27 mouse cellular contexts compared by ENCODE assay signal in the genomic region with DNA sequence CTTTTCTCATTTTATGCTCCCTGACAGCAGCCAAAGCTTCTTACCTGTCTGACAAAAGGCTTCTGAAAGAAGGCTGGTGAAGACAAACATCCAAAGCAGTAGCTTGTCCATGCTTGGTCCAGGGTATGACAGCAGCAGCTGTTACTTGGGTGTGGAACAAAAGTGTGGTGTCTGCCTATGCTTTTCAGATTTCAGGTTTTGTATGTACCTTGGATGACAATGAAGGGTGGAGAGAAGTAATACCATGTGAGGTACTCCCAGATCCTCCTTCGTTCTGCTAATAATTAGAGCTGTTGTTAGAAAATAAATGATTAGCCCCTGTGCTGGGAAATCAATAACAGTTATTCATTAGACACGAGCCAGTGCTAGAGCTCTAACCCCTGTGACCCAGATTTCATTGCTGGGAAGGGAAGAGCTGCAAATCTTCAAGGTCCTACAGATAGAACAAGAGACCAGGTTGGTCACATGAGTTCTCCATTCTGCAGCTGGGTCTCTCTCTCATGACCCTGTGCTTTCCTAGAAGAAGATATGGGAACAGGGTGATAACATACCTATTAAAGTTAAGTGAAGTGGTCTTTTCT. TPM values are rescaled to one million over a fixed set of nuclear protein-coding genes. Genes with fewer than 3 reads are reported as not detected.
DNase-seq lines count a peak whose midpoint lies in the region; ATAC-seq and TF ChIP-seq lines count a peak whose summit lies in the region.
"Had no signal": no experiment of that assay in that cellular context is flagged by ENCODE, and none has a peak within 500 bp of the region (broad histone marks: within the 10 kb centered on the region; RNA-seq: fewer than 3 reads in every experiment).

A gene (minus strand): TSS at position 265 of the 581 bp plus-strand sequence.

- H3K4me2 ChIP-seq in liver, embryonic 16.5 days (ENCODE audit: low read depth, low read length) = peak within 1 kb of the TSS; percentile 37
- H3K4me2 ChIP-seq in hindbrain, embryonic 12.5 days (replicated peaks) = no peak within 1 kb of the TSS
- no peak within 1 kb of the TSS for H3K4me2 ChIP-seq in hindbrain, postnatal 0 days (ENCODE audit: low read depth, low read length)
- H3K4me2 ChIP-seq: heart, embryonic 12.5 days; hindbrain, embryonic 15.5 days had no signal

- peak within 1 kb of the TSS; percentile 43 for H3K4me3 ChIP-seq in liver, adult 2 months (ENCODE audit: insufficient read depth, low read depth, low read length)
- peak within 1 kb of the TSS; percentile 32 for H3K4me3 ChIP-seq in liver, embryonic 16.5 days (ENCODE audit: low read depth, low read length)
- no peak within 1 kb of the TSS for H3K4me3 ChIP-seq in hindbrain, embryonic 12.5 days
- no peak within 1 kb of the TSS for H3K4me3 ChIP-seq in hindbrain, postnatal 0 days (ENCODE audit: low read length)
- H3K4me3 ChIP-seq: forebrain, embryonic 10.5 days; gastrocnemius, adult 2 months; heart, embryonic 12.5 days; hindbrain, embryonic 15.5 days; myocyte had no signal

- ATAC-seq in liver, embryonic 16.5 days (ENCODE audit: low read depth) = peak; percentile 85
- no peak for ATAC-seq in hindbrain, embryonic 12.5 days (ENCODE audit: low FRiP score)
- no peak for ATAC-seq in hindbrain, postnatal 0 days
- ATAC-seq: CD4-positive, CD25-positive, alpha-beta regulatory T cell, adult 4 months had no signal

- TF ChIP-seq POLR2A in liver, adult 2 months (IDR thresholded peaks at IDR 0.05; ENCODE audit: extremely low read depth, insufficient read depth, low read length) = no peak

- no peak for TF ChIP-seq CTCF in liver, adult 2 months (IDR thresholded peaks at IDR 0.05; ENCODE audit: low read depth, low read length)
- no peak for TF ChIP-seq CTCF in hindbrain, postnatal 0 days (IDR thresholded peaks at IDR 0.05; ENCODE audit: low read depth)

- no peaks in the 10 kb centered on the region for H3K27me3 ChIP-seq in liver, adult 2 months (ENCODE audit: control insufficient read depth, insufficient read depth, low read length)
- H3K27me3 ChIP-seq in liver, embryonic 16.5 days (ENCODE audit: control insufficient read depth, insufficient read depth, low read depth, low read length) = no peaks in the 10 kb centered on the region
- H3K27me3 ChIP-seq in hindbrain, embryonic 12.5 days = no peaks in the 10 kb centered on the region
- no peaks in the 10 kb centered on the region for H3K27me3 ChIP-seq in hindbrain, postnatal 0 days (ENCODE audit: insufficient read depth, low read length)
- H3K27me3 ChIP-seq: heart, embryonic 12.5 days; hindbrain, embryonic 15.5 days had no signal

- H3K79me2 ChIP-seq in liver, adult 2 months (ENCODE audit: control insufficient read depth, insufficient read depth, low read length) = no peaks in the 10 kb centered on the region

- peaks cover 12% of the 10 kb centered on the region; the same call in 1 of the 2 replicates for H3K4me1 ChIP-seq in liver, adult 2 months (ENCODE audit: control insufficient read depth, insufficient read depth, low read length)
- H3K4me1 ChIP-seq in liver, embryonic 16.5 days (ENCODE audit: control insufficient read depth, low read depth, low read length) = no peaks in the 10 kb centered on the region
- H3K4me1 ChIP-seq in hindbrain, embryonic 12.5 days = no peaks in the 10 kb centered on the region
- no peaks in the 10 kb centered on the region for H3K4me1 ChIP-seq in hindbrain, postnatal 0 days (ENCODE audit: insufficient read depth, low read length)
- H3K4me1 ChIP-seq: forebrain, embryonic 10.5 days; heart, embryonic 12.5 days; hindbrain, embryonic 15.5 days had no signal

- 9% methylated on average over 2 of the region's 2 CpGs for WGBS in liver, adult 2 months
- WGBS in liver, embryonic 16.5 days (ENCODE audit: insufficient replicate concordance) = 28% methylated on average over 2 of the region's 2 CpGs
- 67% methylated on average over 2 of the region's 2 CpGs for WGBS in hindbrain, embryonic 12.5 days
- WGBS in hindbrain, postnatal 0 days = 64% methylated on average over 2 of the region's 2 CpGs

- no peaks in the 10 kb centered on the region for H3K9me3 ChIP-seq in liver, embryonic 16.5 days (replicated peaks; ENCODE audit: control insufficient read depth, low read length)
- no peaks in the 10 kb centered on the region for H3K9me3 ChIP-seq in hindbrain, embryonic 12.5 days (replicated peaks)
- no peaks in the 10 kb centered on the region for H3K9me3 ChIP-seq in hindbrain, postnatal 0 days (ENCODE audit: low read length)
- H3K9me3 ChIP-seq: forebrain, embryonic 10.5 days; G1E; heart, embryonic 12.5 days; hindbrain, embryonic 15.5 days had no signal

- H3K27ac ChIP-seq in liver, adult 2 months (replicated peaks; ENCODE audit: insufficient read depth, low read depth, low read length) = peak within 1 kb of the TSS; percentile 81
- H3K27ac ChIP-seq in liver, embryonic 16.5 days (ENCODE audit: low read length) = peak within 1 kb of the TSS; percentile 52; the same call in 1 of the 2 replicates
- no peak within 1 kb of the TSS for H3K27ac ChIP-seq in hindbrain, embryonic 12.5 days
- no peak within 1 kb of the TSS for H3K27ac ChIP-seq in hindbrain, postnatal 0 days
- H3K27ac ChIP-seq: forebrain, embryonic 10.5 days; gastrocnemius, adult 2 months; hindbrain, embryonic 15.5 days had no signal

- no peaks in the 10 kb centered on the region for H3K36me3 ChIP-seq in liver, adult 2 months (ENCODE audit: control insufficient read depth, insufficient read depth, low read length)
- no peaks in the 10 kb centered on the region for H3K36me3 ChIP-seq in liver, embryonic 16.5 days (ENCODE audit: control insufficient read depth, insufficient read depth)
- H3K36me3 ChIP-seq in hindbrain, embryonic 12.5 days = no peaks in the 10 kb centered on the region
- H3K36me3 ChIP-seq in hindbrain, postnatal 0 days (ENCODE audit: insufficient read depth, low read length) = no peaks in the 10 kb centered on the region
- H3K36me3 ChIP-seq: forebrain, embryonic 10.5 days; G1E; heart, embryonic 12.5 days; hindbrain, embryonic 15.5 days had no signal

- H3K9ac ChIP-seq in liver, adult 2 months (ENCODE audit: low read depth, low read length) = peak within 1 kb of the TSS; percentile 55
- H3K9ac ChIP-seq in liver, embryonic 16.5 days (ENCODE audit: low read depth, low read length) = no peak within 1 kb of the TSS
- no peak within 1 kb of the TSS for H3K9ac ChIP-seq in hindbrain, embryonic 12.5 days
- no peak within 1 kb of the TSS for H3K9ac ChIP-seq in hindbrain, postnatal 0 days (replicated peaks; ENCODE audit: low read length)
- H3K9ac ChIP-seq: heart, embryonic 12.5 days; hindbrain, embryonic 15.5 days had no signal

- DNase-seq in adrenal gland, postnatal 14 days = no peak
- no peak for DNase-seq in adrenal gland, adult 2 months
- peak; percentile 92 for DNase-seq in liver, adult 2 months (ENCODE audit: extremely low read depth, low read depth, low spot score)
- no peak for DNase-seq in liver
- peak; percentile 5 to 36 for DNase-seq in kidney, postnatal 25 days
- DNase-seq in hindbrain, postnatal 0 days (ENCODE audit: low spot score) = no peak
- DNase-seq: cerebellum, adult 8-10 months; gastrocnemius, adult 2 months; heart, postnatal 14 days; left cerebral cortex, postnatal 4 days; lung, adult 18-20 months; lung, postnatal 14 days; midbrain, embryonic 14.5 days; thymus, adult 18-20 months had no signal

RNA-seq across cellular contexts. Expression of the gene that starts here (rescaled TPM):
- 1.3 and 17.9 TPM in 2 replicates for total RNA-seq in adrenal gland, postnatal 14 days (2021)
- total RNA-seq in adrenal gland, adult 2 months (2021) = under 1 TPM in 1 of 2 experiments, not detected in 1; 0.40 TPM
- polyA plus RNA-seq in adrenal gland, adult 2 months (2012; rRNA removed) = not detected in 2 replicates
- total RNA-seq in liver, adult 2 months (2014; rRNA removed) = 187 and 336 TPM in 2 replicates
- 54.4 and 116 TPM in 2 replicates for polyA plus RNA-seq in liver, adult 2 months (2012; rRNA removed)
- polyA plus RNA-seq in liver, embryonic 16.5 days (2015; fragmentation: Nextera tagmentation; extraction: Ambion mirVana) = 126 and 137 TPM in 2 replicates
- not detected in 2 replicates for polyA plus RNA-seq in hindbrain, embryonic 12.5 days (2016; fragmentation: Nextera tagmentation; extraction: Ambion mirVana)
- total RNA-seq in hindbrain, postnatal 0 days (2014; rRNA removed) = not detected in 2 replicates
- not detected in 2 replicates for polyA plus RNA-seq in hindbrain, postnatal 0 days (2015; fragmentation: Nextera tagmentation; extraction: Ambion mirVana)
- total RNA-seq: G1E; gastrocnemius, adult 2 months; granulocyte monocyte progenitor cell, adult 5-6 weeks; heart, postnatal 14 days; layer of hippocampus, adult 8-10 months; left cerebral cortex, postnatal 4 days; megakaryocyte, adult 5-6 weeks had no signal
- polyA plus RNA-seq: CD4-positive, CD25-positive, alpha-beta regulatory T cell, adult 4 months; forebrain, embryonic 10.5 days; G1E; heart, embryonic 12.5 days; hindbrain, embryonic 15.5 days; midbrain, embryonic 14.5 days; neural tube, embryonic 14.5 days; urinary bladder, adult 2 months had no signal

Comparison
In these comparisons a context has a peak if more than half of its experiments do, and no peak if none do; other contexts are left out.
1. RNA of the gene that starts here (polyA plus RNA-seq): 126 to 137 TPM in liver, embryonic 16.5 days and 54.4 to 116 TPM in liver, adult 2 months; not detected in adrenal gland, adult 2 months, not detected in hindbrain, embryonic 12.5 days and not detected in hindbrain, postnatal 0 days; every median in the first group is over 10 times any median in the second.
2. DNase-seq: peak in liver, adult 2 months (single experiment) and kidney, postnatal 25 days (2 of 2); none in adrenal gland, postnatal 14 days (single experiment), adrenal gland, adult 2 months (single experiment), liver (single experiment) and hindbrain, postnatal 0 days (single experiment).
3. H3K27ac ChIP-seq: peak in liver, adult 2 months (single experiment) and liver, embryonic 16.5 days (single experiment); none in hindbrain, embryonic 12.5 days (single experiment) and hindbrain, postnatal 0 days (single experiment).
4. H3K4me3 ChIP-seq: peak in liver, adult 2 months (single experiment) and liver, embryonic 16.5 days (single experiment); none in hindbrain, embryonic 12.5 days (single experiment) and hindbrain, postnatal 0 days (single experiment).